Comparison of ENCODE assay signal across 11 mouse cellular contexts in the genomic region with DNA sequence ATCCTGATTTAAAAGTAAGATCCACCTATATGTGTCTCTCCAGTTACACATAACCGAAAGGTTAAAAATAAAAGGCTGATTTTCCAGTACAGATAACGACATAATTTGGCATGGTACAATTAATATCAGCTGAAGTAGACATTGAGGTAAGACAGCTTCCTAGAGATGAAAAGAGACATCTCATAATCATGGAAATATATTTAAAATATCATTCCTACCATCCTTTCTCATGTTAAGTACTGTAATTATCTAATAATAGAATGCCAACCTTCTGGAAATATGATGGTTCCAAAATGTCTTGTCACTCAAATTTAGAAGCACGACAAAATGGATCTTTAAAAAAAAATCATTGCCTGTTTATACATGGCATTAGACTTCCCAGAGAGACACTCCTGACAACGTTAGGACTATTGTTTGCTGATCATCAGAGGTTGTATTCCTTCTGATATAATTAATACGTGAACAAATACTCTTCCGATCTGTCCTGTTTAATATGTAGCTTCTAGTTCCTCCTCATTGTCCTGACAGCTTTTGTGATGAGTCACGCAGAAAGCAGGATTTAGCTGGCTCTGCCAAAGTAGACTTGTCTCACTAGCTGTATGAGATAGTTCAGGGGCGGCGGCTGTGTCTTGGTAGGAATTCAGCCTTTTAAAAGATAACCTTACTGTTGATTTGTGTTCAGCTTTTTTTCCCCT. TPM values are rescaled to one million over a fixed set of nuclear protein-coding genes. Genes with fewer than 3 reads are reported as not detected.
DNase-seq lines count a peak whose midpoint lies in the region; ATAC-seq and TF ChIP-seq lines count a peak whose summit lies in the region.
"Had no signal": no experiment of that assay in that cellular context is flagged by ENCODE, and none has a peak within 500 bp of the region (broad histone marks: within the 10 kb centered on the region; RNA-seq: fewer than 3 reads in every experiment).

No protein-coding gene starts in this region.

- peaks cover 4% of the 10 kb centered on the region for H3K4me1 ChIP-seq in forebrain, embryonic 13.5 days
- H3K4me1 ChIP-seq in forebrain, embryonic 11.5 days (replicated peaks; ENCODE audit: control insufficient read depth, insufficient read depth, low read length): no peaks in the 10 kb centered on the region; the same call in 1 of the 2 replicates
- H3K4me1 ChIP-seq: liver, embryonic 12.5 days had no signal

- H3K27me3 ChIP-seq in forebrain, embryonic 13.5 days: no peaks in the 10 kb centered on the region
- H3K27me3 ChIP-seq in forebrain, embryonic 11.5 days (ENCODE audit: control insufficient read depth, insufficient read depth, low read length): no peaks in the 10 kb centered on the region
- H3K27me3 ChIP-seq in myocyte (ENCODE audit: control insufficient read depth, insufficient read depth, insufficient read length): no peaks in the 10 kb centered on the region
- H3K27me3 ChIP-seq: liver, embryonic 12.5 days had no signal

- H3ac ChIP-seq in myocyte (ENCODE audit: control insufficient read depth, insufficient read length): no peak overlapping the region

- no peaks in the 10 kb centered on the region for H3K79me2 ChIP-seq in myocyte (ENCODE audit: control insufficient read depth, insufficient read depth)

- H3K4me3 ChIP-seq in forebrain, embryonic 13.5 days: no peak overlapping the region
- H3K4me3 ChIP-seq in forebrain, embryonic 11.5 days (ENCODE audit: low read depth, low read length): no peak overlapping the region
- H3K4me3 ChIP-seq in myocyte: no peak overlapping the region
- H3K4me3 ChIP-seq: liver, embryonic 12.5 days had no signal

- H3K27ac ChIP-seq in forebrain, embryonic 13.5 days: no peak overlapping the region
- no peak overlapping the region for H3K27ac ChIP-seq in forebrain, embryonic 11.5 days (ENCODE audit: low read depth, low read length)
- H3K27ac ChIP-seq: liver, embryonic 12.5 days had no signal

- ATAC-seq in forebrain, embryonic 13.5 days: peak; percentile 50; the same call in 1 of the 2 replicates
- ATAC-seq in forebrain, embryonic 11.5 days (replicated peaks; ENCODE audit: low FRiP score): no peak
- ATAC-seq: intestine, embryonic 16.5 days; liver, embryonic 12.5 days had no signal

- no peak overlapping the region for H3K9ac ChIP-seq in forebrain, embryonic 13.5 days
- no peak overlapping the region for H3K9ac ChIP-seq in forebrain, embryonic 11.5 days (ENCODE audit: low read length)
- H3K9ac ChIP-seq: liver, embryonic 12.5 days had no signal

- 67% methylated on average over 9 of the region's 9 CpGs for WGBS in forebrain, embryonic 13.5 days
- WGBS in forebrain, embryonic 11.5 days: 81% methylated on average over 9 of the region's 9 CpGs

- no peaks in the 10 kb centered on the region for H3K9me3 ChIP-seq in forebrain, embryonic 13.5 days (replicated peaks)
- no peaks in the 10 kb centered on the region for H3K9me3 ChIP-seq in forebrain, embryonic 11.5 days (ENCODE audit: control insufficient read depth, low read length)
- H3K9me3 ChIP-seq: liver, embryonic 12.5 days had no signal

- H3K4me2 ChIP-seq in forebrain, embryonic 13.5 days: no peak overlapping the region
- no peak overlapping the region for H3K4me2 ChIP-seq in forebrain, embryonic 11.5 days (ENCODE audit: low read depth, low read length, severe bottlenecking)
- H3K4me2 ChIP-seq in myocyte (ENCODE audit: low read depth): peak overlapping the region; percentile 2
- H3K4me2 ChIP-seq: liver, embryonic 12.5 days had no signal

- no peak for DNase-seq in forebrain, embryonic 11.5 days (ENCODE audit: low spot score)
- peak; percentile 47 to 48 for DNase-seq in heart, postnatal 10 days
- DNase-seq in heart, postnatal 14 days: no peak
- peak; percentile 64 to 75 for DNase-seq in right cerebral cortex, postnatal 10 days (ENCODE audit: low spot score in 2 of 2)
- DNase-seq in right cerebral cortex, postnatal 4 days: no peak
- no peak for DNase-seq in spleen, postnatal 36 days (ENCODE audit: low spot score in 2 of 2)
- DNase-seq: lung, postnatal 4 days had no signal

- no peak for TF ChIP-seq POLR2A in myocyte (IDR thresholded peaks at IDR 0.05; ENCODE audit: insufficient read length, low read depth)

- no peaks in the 10 kb centered on the region for H3K36me3 ChIP-seq in forebrain, embryonic 13.5 days (ENCODE audit: poor library complexity, severe bottlenecking)
- no peaks in the 10 kb centered on the region for H3K36me3 ChIP-seq in forebrain, embryonic 11.5 days (ENCODE audit: control insufficient read depth, insufficient read depth, low read length)
- no peaks in the 10 kb centered on the region for H3K36me3 ChIP-seq in myocyte (ENCODE audit: control insufficient read depth, insufficient read depth)
- H3K36me3 ChIP-seq: liver, embryonic 12.5 days had no signal

- intact Hi-C loops in heart, postnatal 10 days (cut with DNase I): no loop called here
- intact Hi-C loops in heart, postnatal 14 days (cut with DNase I): no loop called here

TF ChIP-seq in myocyte, 11 proteins besides CTCF, POLR2A, EP300 and RAD21:
- no peak for TF ChIP-seq SRF (IDR thresholded peaks at IDR 0.05; ENCODE audit: control insufficient read depth, insufficient read length, low read depth)
- no peak for TF ChIP-seq CEBPB (IDR thresholded peaks at IDR 0.05; ENCODE audit: insufficient read depth, poor library complexity, severe bottlenecking)
- no peak for TF ChIP-seq E2F4 (IDR thresholded peaks at IDR 0.05; ENCODE audit: insufficient read depth)
- no peak for TF ChIP-seq USF1 (IDR thresholded peaks at IDR 0.05; ENCODE audit: low read depth)
- no peak for TF ChIP-seq MYOD1 (IDR thresholded peaks at IDR 0.05; ENCODE audit: control insufficient read depth in 1 of 3, insufficient read length in 2 of 3, low read depth in 2 of 3)
- no peak for TF ChIP-seq MYOG (IDR thresholded peaks at IDR 0.05; ENCODE audit: control insufficient read depth in 1 of 3, insufficient read depth in 1 of 3, insufficient read length in 2 of 3, low read depth in 2 of 3)
- no peak for TF ChIP-seq POLR2AphosphoS2 (IDR thresholded peaks at IDR 0.05; ENCODE audit: insufficient read length, low read depth)
- no peak for TF ChIP-seq MAX (IDR thresholded peaks at IDR 0.05; ENCODE audit: low read depth)
- TF ChIP-seq TCF3 (IDR thresholded peaks at IDR 0.05; ENCODE audit: insufficient read length, low read depth): no peak
- TF ChIP-seq REST (IDR thresholded peaks at IDR 0.05; ENCODE audit: insufficient read depth, insufficient read length): no peak
- no peak for TF ChIP-seq TCF12 (IDR thresholded peaks at IDR 0.05; ENCODE audit: insufficient read depth, poor library complexity, severe bottlenecking)

RNA-seq across cellular contexts. Expression of a gene that starts 50.4 kb away (rescaled TPM):
- 59.4 and 75.9 TPM in 2 replicates for polyA plus RNA-seq in forebrain, embryonic 13.5 days (2015; fragmentation: Nextera tagmentation; extraction: Ambion mirVana)
- 50.5 and 63.0 TPM in 2 replicates for polyA plus RNA-seq in forebrain, embryonic 11.5 days (2014; fragmentation: Nextera tagmentation; extraction: Ambion mirVana)
- 100 to 1,000 TPM; 124 to 128 TPM for total RNA-seq in heart, postnatal 10 days (2021)
- 100 to 1,000 TPM; 124 to 140 TPM for total RNA-seq in heart, postnatal 14 days (2021)
- polyA plus RNA-seq in myocyte (2012; fragmentation: generic; extraction: Trizol): 86.0 TPM

Comparison
In these comparisons a context has a peak if more than half of its experiments do, and no peak if none do; other contexts are left out.
1. DNase-seq: peak in heart, postnatal 10 days (2 of 2) and right cerebral cortex, postnatal 10 days (2 of 2); none in forebrain, embryonic 11.5 days (single experiment), heart, postnatal 14 days (0 of 2), right cerebral cortex, postnatal 4 days (single experiment) and spleen, postnatal 36 days (0 of 2).